Mouse (Mus musculus): ENCODE data around the gene Klhl33. TPM values are rescaled to one million over a fixed set of nuclear protein-coding genes. Genes with fewer than 3 reads are reported as not detected.
"Not testable (repeated sequence)": the region's sequence is repeated elsewhere in the genome, so short reads cannot be mapped to it uniquely, and the experiment has no call there.

Klhl33 gene
- polyA plus RNA-seq, 1 experiment: not detected

GRCm38 (mm10) chr14:50869889-50870804 is 27.2 kb downstream of the Klhl33 start, which contains the start of gene Tep1:
Gene Tep1 (minus strand): TSS chr14:50870560.
- Histone ChIP-seq H3K9me3 (ENCODE audit: control insufficient read depth, low read length) (no peaks in the 10 kb centered on the region), H3K4me3 (replicated peaks) (peak within 1 kb of the TSS; percentile 69), H3K4me1 (ENCODE audit: control insufficient read depth) (peaks cover 17% of the 10 kb centered on the region), H3K27me3 (ENCODE audit: control insufficient read depth) (no peaks in the 10 kb centered on the region), H3K36me3 (ENCODE audit: control insufficient read depth) (no peaks in the 10 kb centered on the region)
- TF ChIP-seq TAL1 (IDR thresholded peaks at IDR 0.05; ENCODE audit: low read length) (no peak), GATA1 (IDR thresholded peaks at IDR 0.05; ENCODE audit: low read length) (no peak)

- H3K27me3 ChIP-seq (ENCODE audit: control insufficient read depth): no peaks in the 10 kb centered on the region
- H3K9me3 ChIP-seq (ENCODE audit: control insufficient read depth, low read length): no peaks in the 10 kb centered on the region
- H3K36me3 ChIP-seq (ENCODE audit: control insufficient read depth): no peaks in the 10 kb centered on the region; the same call in 1 of the 2 replicates
- TF ChIP-seq TAL1 (IDR thresholded peaks at IDR 0.05; ENCODE audit: low read length) (no peak), GATA1 (IDR thresholded peaks at IDR 0.05; ENCODE audit: low read length) (no peak)
- H3K4me1 ChIP-seq (ENCODE audit: control insufficient read depth): peaks cover 11% of the 10 kb centered on the region
- H3K4me3 ChIP-seq (replicated peaks): no peak overlapping the region
These were observed 28.7 kb downstream of the Klhl33 start for GRCm38 (mm10) chr14:50868656-50869055.

- H3K9me3 ChIP-seq (ENCODE audit: control insufficient read depth, low read length): no peaks in the 10 kb centered on the region
- peaks cover 11% of the 10 kb centered on the region for H3K4me1 ChIP-seq (ENCODE audit: control insufficient read depth)
- peaks cover 4% of the 10 kb centered on the region; the same call in 1 of the 2 replicates for H3K36me3 ChIP-seq (ENCODE audit: control insufficient read depth)
- no peaks in the 10 kb centered on the region for H3K27me3 ChIP-seq (ENCODE audit: control insufficient read depth)
- no peak overlapping the region for H3K4me3 ChIP-seq (replicated peaks)
- TF ChIP-seq GATA1 (IDR thresholded peaks at IDR 0.05; ENCODE audit: low read length): no peak
- TF ChIP-seq TAL1 (IDR thresholded peaks at IDR 0.05; ENCODE audit: low read length): no peak
These were observed 29.1 kb downstream of the Klhl33 start for GRCm38 (mm10) chr14:50868211-50868610.

GRCm38 (mm10) chr14:50866966-50867365 is 30.3 kb downstream of the Klhl33 start:
- Histone ChIP-seq H3K9me3 (ENCODE audit: control insufficient read depth, low read length) (no peaks in the 10 kb centered on the region), H3K27me3 (ENCODE audit: control insufficient read depth) (no peaks in the 10 kb centered on the region), H3K4me1 (ENCODE audit: control insufficient read depth) (peaks cover 11% of the 10 kb centered on the region), H3K4me3 (replicated peaks) (no peak overlapping the region), H3K36me3 (ENCODE audit: control insufficient read depth) (peaks cover 4% of the 10 kb centered on the region; the same call in 1 of the 2 replicates)
- no peak for TF ChIP-seq GATA1 (IDR thresholded peaks at IDR 0.05; ENCODE audit: low read length)
- TF ChIP-seq TAL1 (IDR thresholded peaks at IDR 0.05; ENCODE audit: low read length): no peak

- not testable (repeated sequence) for H3K36me3 ChIP-seq (ENCODE audit: control insufficient read depth); H3K4me1 ChIP-seq (ENCODE audit: control insufficient read depth); H3K9me3 ChIP-seq (ENCODE audit: control insufficient read depth, low read length); H3K27me3 ChIP-seq (ENCODE audit: control insufficient read depth); H3K4me3 ChIP-seq (replicated peaks)
These were observed 32.3 kb downstream of the Klhl33 start for GRCm38 (mm10) chr14:50865005-50865404.

- TF ChIP-seq GATA1 (IDR thresholded peaks at IDR 0.05; ENCODE audit: low read length) (no peak), TAL1 (IDR thresholded peaks at IDR 0.05; ENCODE audit: low read length) (no peak)
- Histone ChIP-seq H3K4me1 (ENCODE audit: control insufficient read depth) (no peaks in the 10 kb centered on the region), H3K4me3 (replicated peaks) (no peak overlapping the region), H3K9me3 (ENCODE audit: control insufficient read depth, low read length) (no peaks in the 10 kb centered on the region; the same call in 1 of the 2 replicates), H3K36me3 (ENCODE audit: control insufficient read depth) (peaks cover 9% of the 10 kb centered on the region; the same call in 1 of the 2 replicates), H3K27me3 (ENCODE audit: control insufficient read depth) (no peaks in the 10 kb centered on the region)
These were observed 34.7 kb downstream of the Klhl33 start for GRCm38 (mm10) chr14:50862641-50863040.

- Histone ChIP-seq H3K9me3 (ENCODE audit: control insufficient read depth, low read length) (no peaks in the 10 kb centered on the region; the same call in 1 of the 2 replicates), H3K4me1 (ENCODE audit: control insufficient read depth) (no peaks in the 10 kb centered on the region), H3K27me3 (ENCODE audit: control insufficient read depth) (no peaks in the 10 kb centered on the region), H3K4me3 (replicated peaks) (no peak overlapping the region), H3K36me3 (ENCODE audit: control insufficient read depth) (peaks cover 10% of the 10 kb centered on the region; the same call in 1 of the 2 replicates)
- TF ChIP-seq TAL1 (IDR thresholded peaks at IDR 0.05; ENCODE audit: low read length): no peak
- no peak for TF ChIP-seq GATA1 (IDR thresholded peaks at IDR 0.05; ENCODE audit: low read length)
These were observed 41.5 kb downstream of the Klhl33 start for GRCm38 (mm10) chr14:50855788-50856187.

Other genes with a start within 250 kb of the Klhl33 start
- not detected in 2 replicates for gene Olfr747, start 204.3 kb downstream of the Klhl33 start, polyA plus RNA-seq (2012)
- gene Olfr748, start 190.1 kb downstream of the Klhl33 start, polyA plus RNA-seq (2012): not detected in 2 replicates
- 0.03 TPM in 1 of 2 replicates, not detected in the other for gene Olfr749, start 152.4 kb downstream of the Klhl33 start, polyA plus RNA-seq (2012)
- 0.35 and 0.69 TPM in 2 replicates for gene Ttc5, start 112.0 kb downstream of the Klhl33 start, polyA plus RNA-seq (2012)
- gene Ccnb1ip1, start 89.8 kb downstream of the Klhl33 start, polyA plus RNA-seq (2012): 0.06 and 0.08 TPM in 2 replicates
- 0.41 and 0.54 TPM in 2 replicates for gene Parp2, start 89.7 kb downstream of the Klhl33 start, polyA plus RNA-seq (2012)
- gene Tep1, start 26.9 kb downstream of the Klhl33 start, polyA plus RNA-seq (2012): 0.05 TPM in 1 of 2 replicates, not detected in the other
- 1.4 and 1.5 TPM in 2 replicates for gene Osgep, start 27.4 kb upstream of the Klhl33 start, polyA plus RNA-seq (2012)
- 3.3 and 3.7 TPM in 2 replicates for gene Apex1, start 27.5 kb upstream of the Klhl33 start, polyA plus RNA-seq (2012)
- gene Pip4p1, start 33.3 kb upstream of the Klhl33 start, polyA plus RNA-seq (2012): 6.3 and 8.9 TPM in 2 replicates
- 0.20 and 0.22 TPM in 2 replicates for gene Pnp, start 33.6 kb upstream of the Klhl33 start, polyA plus RNA-seq (2012)
- not detected in 2 replicates for gene Gm49342, start 47.0 kb upstream of the Klhl33 start, polyA plus RNA-seq (2012)
- not detected in 2 replicates for gene Pnp2, start 58.5 kb upstream of the Klhl33 start, polyA plus RNA-seq (2012)
- not detected in 2 replicates for gene Rnase10, start 110.2 kb upstream of the Klhl33 start, polyA plus RNA-seq (2012)
- gene Rnase9, start 144.4 kb upstream of the Klhl33 start, polyA plus RNA-seq (2012): not detected in 2 replicates
- not detected in 2 replicates for gene Rnase11, start 152.7 kb upstream of the Klhl33 start, polyA plus RNA-seq (2012)
- gene Rnase12, start 160.2 kb upstream of the Klhl33 start, polyA plus RNA-seq (2012): not detected in 2 replicates
- gene Olfr750, start 176.9 kb upstream of the Klhl33 start, polyA plus RNA-seq (2012): not detected in 2 replicates
- 0.03 TPM in 1 of 2 replicates, not detected in the other for gene Rnase4, start 193.6 kb upstream of the Klhl33 start, polyA plus RNA-seq (2012)
- gene Ang, start 193.6 kb upstream of the Klhl33 start, polyA plus RNA-seq (2012): not detected in 2 replicates
- not detected in 2 replicates for gene Eddm3b, start 216.9 kb upstream of the Klhl33 start, polyA plus RNA-seq (2012)
- 0.09 and 0.10 TPM in 2 replicates for gene Rnase6, start 226.4 kb upstream of the Klhl33 start, polyA plus RNA-seq (2012)
- gene Rnase1, start 249.3 kb upstream of the Klhl33 start, polyA plus RNA-seq (2012): not detected in 2 replicates

All from erythroblast, embryonic 14.5 days (primary cell).